Mouse (Mus musculus): Measurements from ENCODE around the gene Atf6. TPM values are rescaled to one million over a fixed set of nuclear protein-coding genes. Genes with fewer than 3 reads are reported as not detected.
A peak's percentile ranks its signal among the peaks of the same experiment; 100 is the strongest.

Gene Atf6
- total RNA-seq, 2 experiments from 2014 or later: 48.7 to 50.9 TPM

- no peak for DNase-seq
Observed at GRCm38 (mm10) chr1:170771437-170772003, 96.1 kb downstream of the Atf6 start.

GRCm38 (mm10) chr1:170770691-170771090 is 96.9 kb downstream of the Atf6 start:
- DNase-seq: no peak

GRCm38 (mm10) chr1:170766997-170767396 is 100.6 kb downstream of the Atf6 start:
- no peak for DNase-seq

- DNase-seq: no peak
Observed at GRCm38 (mm10) chr1:170764798-170765197, 102.8 kb downstream of the Atf6 start.

- DNase-seq: no peak
Observed at GRCm38 (mm10) chr1:170761634-170762033, 105.9 kb downstream of the Atf6 start.

- no peak for DNase-seq
Observed at GRCm38 (mm10) chr1:170753597-170753996, 114.0 kb downstream of the Atf6 start.

- DNase-seq: no peak
Observed at GRCm38 (mm10) chr1:170751797-170752196, 115.8 kb downstream of the Atf6 start.

- DNase-seq: no peak
Observed at GRCm38 (mm10) chr1:170746523-170746922, 121.0 kb downstream of the Atf6 start.

- peak; percentile 19 to 24 for DNase-seq
Observed at GRCm38 (mm10) chr1:170741497-170742246, 125.9 kb downstream of the Atf6 start.

GRCm38 (mm10) chr1:170734866-170735265 is 132.7 kb downstream of the Atf6 start:
- peak; percentile 18 to 36 for DNase-seq

GRCm38 (mm10) chr1:170732596-170732890 is 135.0 kb downstream of the Atf6 start:
- no peak for DNase-seq

GRCm38 (mm10) chr1:170731865-170732595 is 135.5 kb downstream of the Atf6 start:
- no peak for DNase-seq

- DNase-seq: no peak
Observed at GRCm38 (mm10) chr1:170729267-170729962, 138.2 kb downstream of the Atf6 start.

- no peak for DNase-seq
Observed at GRCm38 (mm10) chr1:170728524-170728923, 139.0 kb downstream of the Atf6 start.

- peak; percentile 71 to 75 for DNase-seq
Observed at GRCm38 (mm10) chr1:170721560-170721959, 146.0 kb downstream of the Atf6 start.

GRCm38 (mm10) chr1:170718133-170718810 is 149.3 kb downstream of the Atf6 start:
- DNase-seq: no peak

- DNase-seq: no peak
Observed at GRCm38 (mm10) chr1:170717241-170717828, 150.2 kb downstream of the Atf6 start.

- DNase-seq: no peak
Observed at GRCm38 (mm10) chr1:170711731-170712130, 155.8 kb downstream of the Atf6 start.

- DNase-seq: no peak
Observed at GRCm38 (mm10) chr1:170709969-170710368, 157.6 kb downstream of the Atf6 start.

- no peak for DNase-seq
Observed at GRCm38 (mm10) chr1:170709481-170709880, 158.1 kb downstream of the Atf6 start.

GRCm38 (mm10) chr1:170709034-170709433 is 158.5 kb downstream of the Atf6 start:
- no peak for DNase-seq

GRCm38 (mm10) chr1:170706046-170706445 is 161.5 kb downstream of the Atf6 start:
- no peak for DNase-seq

Data from layer of hippocampus, postnatal 36 days (tissue).